Mouse (Mus musculus) ES-E14 (cell line): Measurements from ENCODE around the gene Acvr2a. TPM values are rescaled to one million over a fixed set of nuclear protein-coding genes. Genes with fewer than 3 reads are reported as not detected.

Source experiments
- DNase-seq: peaks from one replicate; pipeline ENCODE4 v3.0.0-alpha.2; 2013; ENCODE audit warnings: low read depth, low spot score
- H3K27ac ChIP-seq: 2 replicates; pipeline ENCODE4 v1.5.1; 2012; ENCODE audit warnings: low read depth, mild to moderate bottlenecking, low read length, moderate library complexity, mixed read lengths; ENCODE audit not compliant: poor library complexity, insufficient read depth, severe bottlenecking
- H3K36me3 ChIP-seq: 2 replicates; pipeline ENCODE4 v1.6.1; 2012; ENCODE audit warnings: mild to moderate bottlenecking, low read length, moderate library complexity, mixed read lengths; ENCODE audit not compliant: control insufficient read depth, poor library complexity, insufficient read depth, severe bottlenecking
- H3K4me1 ChIP-seq, 2 experiments: fragments of 150-350 bp in 1 of 2; sonication (generic) in 1 of 2; 2 replicates each; pipeline ENCODE4 v1.6.1; 2012; ENCODE audit warnings: low read length in 2 of 2, mild to moderate bottlenecking in 1 of 2, mixed read lengths in 1 of 2; ENCODE audit not compliant: control insufficient read depth in 2 of 2, insufficient read depth in 2 of 2, poor library complexity in 1 of 2
- H3K4me3 ChIP-seq, 2 experiments: fragments of 150-350 bp in 1 of 2; sonication (generic) in 1 of 2; 2 replicates each; pipeline ENCODE4 v1.5.1; 2012; ENCODE audit warnings: low read length in 2 of 2, low read depth in 1 of 2, mild to moderate bottlenecking in 1 of 2, mixed read lengths in 1 of 2; ENCODE audit not compliant: insufficient read depth in 1 of 2, poor library complexity in 1 of 2, severe bottlenecking in 1 of 2
- H3K9ac ChIP-seq: 2 replicates; pipeline ENCODE4 v1.6.1; 2012; ENCODE audit warnings: low read depth, mild to moderate bottlenecking, low read length, mixed read lengths; ENCODE audit not compliant: poor library complexity, insufficient read depth, severe bottlenecking
- H3K9me3 ChIP-seq: fragments of 150-350 bp; sonication (generic); 2 replicates; pipeline ENCODE4 v1.6.1; 2012; ENCODE audit warnings: low read depth, mild to moderate bottlenecking, low read length; ENCODE audit not compliant: control insufficient read depth, insufficient read depth
- CHD2 ChIP-seq: IDR thresholded peaks from 2 replicates; pipeline ENCODE4 v1.6.1; 2014; ENCODE audit warnings: mild to moderate bottlenecking, low read depth, low read length, inconsistent platforms
- HCFC1 ChIP-seq: IDR thresholded peaks from 2 replicates; pipeline ENCODE4 v1.6.1; 2012; ENCODE audit warnings: low read length, inconsistent platforms, borderline replicate concordance; ENCODE audit not compliant: insufficient read depth
- MAFK ChIP-seq: IDR thresholded peaks from 2 replicates; pipeline ENCODE4 v1.6.1; 2014; ENCODE audit warnings: mild to moderate bottlenecking, low read depth, low read length, inconsistent platforms; ENCODE audit not compliant: insufficient read depth
- ZC3H11A ChIP-seq: IDR thresholded peaks from 2 replicates; pipeline ENCODE4 v1.6.1; 2012; ENCODE audit warnings: low read depth, mild to moderate bottlenecking, inconsistent platforms, low read length, borderline replicate concordance
- ZNF384 ChIP-seq: IDR thresholded peaks from 2 replicates; pipeline ENCODE4 v1.6.1; 2012; ENCODE audit warnings: low read depth, low read length, inconsistent platforms
- in situ Hi-C, 2 experiments: fragments of 600-800 bp; cut with MboI; formaldehyde crosslinking; loops; one replicate each; pipeline ENCODE4 v1.15.1; 2025; ENCODE audit warnings: low sequenced_read_pairs in 2 of 2, inconsistent platforms in 1 of 2; ENCODE audit not compliant: unreplicated experiment in 2 of 2
- total RNA-seq: library from RNA; depleted of rRNA; stranded (reverse); fragments of 300-350 nt; gene quantifications from 2 replicates; pipeline ENCODE4 v1.2.3, GENCODE M21; 2012; rRNA removed

Acvr2a gene
- total RNA-seq, 1 experiment = 12.7 TPM

GRCm38 (mm10) chr2:48950316-48950880 is 136.5 kb downstream of the Acvr2a start:
- in situ Hi-C loops = no loop called here
- Histone ChIP-seq H3K4me1 (peaks cover 0 to 3% of the 10 kb centered on the region in 2 experiments; a peak in 1 of 4 replicates), H3K36me3 (no peaks in the 10 kb centered on the region), H3K9me3 (no peaks in the 10 kb centered on the region), H3K27ac (peak overlapping the region; percentile 70; the same call in 1 of the 2 replicates), H3K4me3 (peak overlapping the region; percentile 94 to 98), H3K9ac (peak overlapping the region; percentile 38; the same call in 1 of the 2 replicates)
- TF ChIP-seq ZC3H11A = no peak
- no peak for TF ChIP-seq MAFK
- TF ChIP-seq CHD2 = no peak
- no peak for TF ChIP-seq HCFC1
- TF ChIP-seq ZNF384 = no peak
- no peak for DNase-seq

Other genes with a start within 250 kb of the Acvr2a start
- gene Mbd5, start 135.4 kb downstream of the Acvr2a start, total RNA-seq = 12.0 and 12.3 TPM in 2 replicates
- gene Orc4, start 136.2 kb downstream of the Acvr2a start, total RNA-seq = 45.8 and 55.9 TPM in 2 replicates